24 mouse cellular contexts compared by ENCODE assay signal in genomic region chr2:19953028-19953427, GRCm38 (mm10). TPM values are rescaled to one million over a fixed set of nuclear protein-coding genes. Genes with fewer than 3 reads are reported as not detected.
"Had no signal": no experiment of that assay in that cellular context is flagged by ENCODE, and none has a peak within 500 bp of the region (broad histone marks: within the 10 kb centered on the region; RNA-seq: fewer than 3 reads in every experiment).

No protein-coding gene starts in this region.

- H3K4me1 ChIP-seq: limb, embryonic 12.5 days; liver, embryonic 12.5 days; liver, embryonic 15.5 days; lung, embryonic 15.5 days; megakaryocyte, embryonic 14.5 days; midbrain, embryonic 15.5 days; neural tube, embryonic 13.5 days; stomach, embryonic 15.5 days had no signal

- H3K27me3 ChIP-seq: limb, embryonic 12.5 days; liver, embryonic 12.5 days; liver, embryonic 15.5 days; lung, embryonic 15.5 days; megakaryocyte, embryonic 14.5 days; midbrain, embryonic 15.5 days; neural tube, embryonic 13.5 days; stomach, embryonic 15.5 days had no signal

- H3K4me2 ChIP-seq: limb, embryonic 12.5 days; liver, embryonic 12.5 days; liver, embryonic 15.5 days; lung, embryonic 15.5 days; midbrain, embryonic 15.5 days; neural tube, embryonic 13.5 days; stomach, embryonic 15.5 days had no signal

- H3K9ac ChIP-seq: limb, embryonic 12.5 days; liver, embryonic 12.5 days; liver, embryonic 15.5 days; lung, embryonic 15.5 days; midbrain, embryonic 15.5 days; neural tube, embryonic 13.5 days; stomach, embryonic 15.5 days had no signal

- H3K9me3 ChIP-seq: limb, embryonic 12.5 days; liver, embryonic 12.5 days; liver, embryonic 15.5 days; lung, embryonic 15.5 days; midbrain, embryonic 15.5 days; neural tube, embryonic 13.5 days; stomach, embryonic 15.5 days had no signal

- H3K4me3 ChIP-seq: layer of hippocampus, adult 2 months; left cerebral cortex, adult 2 months; limb, embryonic 12.5 days; liver, embryonic 12.5 days; liver, embryonic 15.5 days; lung, embryonic 15.5 days; megakaryocyte, embryonic 14.5 days; midbrain, embryonic 15.5 days; myocyte; neural tube, embryonic 13.5 days; stomach, embryonic 15.5 days had no signal

- H3K27ac ChIP-seq: kidney, postnatal 0 days; layer of hippocampus, adult 2 months; left cerebral cortex, adult 2 months; limb, embryonic 12.5 days; liver, embryonic 12.5 days; liver, embryonic 15.5 days; lung, embryonic 15.5 days; midbrain, embryonic 15.5 days; neural tube, embryonic 13.5 days; stomach, embryonic 15.5 days had no signal

- DNase-seq: kidney, adult 18-20 months; kidney, postnatal 25 days; layer of hippocampus, postnatal 36 days; liver; lung, adult 18-20 months; lung, postnatal 10 days; lung, postnatal 36 days; retina, postnatal 1 day; right cerebral cortex, postnatal 25 days; spleen, adult 18-20 months; thymus, postnatal 25 days had no signal

- H3K36me3 ChIP-seq: limb, embryonic 12.5 days; liver, embryonic 12.5 days; liver, embryonic 15.5 days; lung, embryonic 15.5 days; midbrain, embryonic 15.5 days; neural tube, embryonic 13.5 days; stomach, embryonic 15.5 days had no signal

- ATAC-seq: liver, embryonic 12.5 days; midbrain, embryonic 15.5 days had no signal

RNA-seq across cellular contexts. Expression of gene Etl4, which starts 43.4 kb away (rescaled TPM):
- total RNA-seq: monocyte, adult 5-6 weeks had no signal
